Mouse (Mus musculus) lung, postnatal 36 days (tissue): ENCODE results near the gene Fars2.

ENCODE experiments used
- DNase-seq: peaks from one replicate; pipeline ENCODE4 v3.0.0; 2022; ENCODE audit warnings: mixed read lengths

The Fars2 gene

GRCm38 (mm10) chr13:36117143-36118014, at the start of gene Fars2, which contains the start of gene Lyrm4:
Gene Fars2, plus strand, starts transcription at chr13:36117412.
Gene Lyrm4, minus strand, starts transcription at chr13:36117526.
- peak; percentile 98 for DNase-seq

- peak; percentile 42 for DNase-seq
Observed at GRCm38 (mm10) chr13:36074484-36074883, 42.7 kb upstream of the Fars2 start.

GRCm38 (mm10) chr13:36081591-36081990, 35.6 kb upstream of the Fars2 start:
- DNase-seq, result peak; percentile 25

- DNase-seq, result no peak
Observed at GRCm38 (mm10) chr13:36084701-36085100, 32.5 kb upstream of the Fars2 start.

- no peak for DNase-seq
Observed at GRCm38 (mm10) chr13:36085971-36086370, 31.2 kb upstream of the Fars2 start.

GRCm38 (mm10) chr13:36086608-36087391, 30.4 kb upstream of the Fars2 start:
- DNase-seq, result peak; percentile 65

- no peak for DNase-seq
Observed at GRCm38 (mm10) chr13:36087427-36087826, 29.8 kb upstream of the Fars2 start.

GRCm38 (mm10) chr13:36088168-36088567, 29.0 kb upstream of the Fars2 start:
- peak; percentile 52 for DNase-seq

- DNase-seq, result no peak
Observed at GRCm38 (mm10) chr13:36096684-36097383, 20.4 kb upstream of the Fars2 start.

GRCm38 (mm10) chr13:36105591-36105990, 11.6 kb upstream of the Fars2 start:
- no peak for DNase-seq

GRCm38 (mm10) chr13:36108528-36108927, 8.7 kb upstream of the Fars2 start:
- peak; percentile 15 for DNase-seq

GRCm38 (mm10) chr13:36111331-36111730, 5.9 kb upstream of the Fars2 start:
- DNase-seq, result no peak

GRCm38 (mm10) chr13:36113181-36113580, 4.0 kb upstream of the Fars2 start:
- DNase-seq, result no peak

GRCm38 (mm10) chr13:36116520-36117142, 581 bp upstream of the Fars2 start:
- DNase-seq, result peak; percentile 20

- DNase-seq, result no peak
Observed at GRCm38 (mm10) chr13:36119684-36120083, 2.5 kb downstream of the Fars2 start.

- no peak for DNase-seq
Observed at GRCm38 (mm10) chr13:36120606-36121005, 3.4 kb downstream of the Fars2 start.

- DNase-seq, result no peak
Observed at GRCm38 (mm10) chr13:36129360-36130054, 12.3 kb downstream of the Fars2 start.

- DNase-seq, result no peak
Observed at GRCm38 (mm10) chr13:36131401-36131800, 14.2 kb downstream of the Fars2 start.

GRCm38 (mm10) chr13:36131992-36132649, 14.9 kb downstream of the Fars2 start:
- peak; percentile 10 for DNase-seq

GRCm38 (mm10) chr13:36139703-36140102, 22.5 kb downstream of the Fars2 start:
- no peak for DNase-seq

GRCm38 (mm10) chr13:36140247-36141016, 23.2 kb downstream of the Fars2 start:
- DNase-seq, result no peak
